Mouse (Mus musculus): ENCODE results near the gene Fbxl15.

The Fbxl15 gene

DNA sequence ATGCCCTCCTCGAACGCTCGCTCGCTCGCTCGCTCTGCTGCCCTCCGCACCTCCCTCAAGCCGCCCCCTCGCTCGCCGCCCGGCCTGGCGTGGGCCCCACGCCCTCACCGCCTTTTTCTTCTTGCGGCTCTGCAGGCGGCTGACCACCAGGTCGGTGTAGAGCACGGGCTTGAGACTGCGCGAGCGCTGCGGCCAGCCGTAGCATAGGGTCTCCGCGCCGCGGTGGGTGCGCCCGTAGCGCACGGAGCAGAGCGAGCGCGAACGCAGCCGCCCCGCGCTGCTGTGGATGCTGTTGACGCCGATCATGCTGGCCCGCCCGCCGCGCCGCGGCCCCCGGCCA lies 10.5 kb upstream of the Fbxl15 start:
- H3K27me3 ChIP-seq (ENCODE audit: insufficient read depth, low read length): peaks cover 92% of the 10 kb centered on the region
- H3K4me3 ChIP-seq (replicated peaks; ENCODE audit: low read length): peak overlapping the region; percentile 79
- no peaks in the 10 kb centered on the region for H3K9me3 ChIP-seq (ENCODE audit: low read length)
- H3K36me3 ChIP-seq (ENCODE audit: insufficient read depth, low read length): no peaks in the 10 kb centered on the region
- TF ChIP-seq POU5F1 (IDR thresholded peaks at IDR 0.05; ENCODE audit: borderline replicate concordance, low read length) (no peak), CTCF (conservative IDR thresholded peaks at IDR 0.05; ENCODE audit: low read length) (no peak), NANOG (IDR thresholded peaks at IDR 0.05; ENCODE audit: borderline replicate concordance, low read length) (no peak)
- H3K4me1 ChIP-seq (replicated peaks; ENCODE audit: low read depth, low read length): peaks cover 62% of the 10 kb centered on the region

DNA sequence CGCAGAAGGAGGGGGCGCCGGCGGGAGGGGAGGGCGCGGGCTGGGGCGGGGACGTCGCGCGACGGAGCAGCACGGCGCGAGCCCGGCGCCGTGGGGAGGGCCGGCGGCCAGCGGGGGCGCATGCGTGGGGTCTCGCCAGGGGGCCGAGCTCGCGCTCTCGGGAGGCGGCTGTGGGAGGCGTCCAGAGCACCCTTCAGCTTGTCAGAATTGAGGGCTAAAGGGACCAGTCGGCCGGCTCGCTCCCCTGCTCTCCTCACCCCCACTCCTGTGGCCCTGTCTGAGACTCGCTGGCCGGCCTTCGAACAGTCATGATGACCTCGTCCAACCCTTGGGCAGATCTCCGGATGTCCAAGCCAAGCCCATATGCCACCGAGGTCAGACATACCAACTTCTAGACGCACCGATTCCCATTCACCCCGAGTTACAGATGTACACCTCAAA lies 9.9 kb upstream of the Fbxl15 start:
- Histone ChIP-seq H3K9me3 (ENCODE audit: low read length) (no peaks in the 10 kb centered on the region), H3K27me3 (ENCODE audit: insufficient read depth, low read length) (peaks cover 92% of the 10 kb centered on the region), H3K36me3 (ENCODE audit: insufficient read depth, low read length) (no peaks in the 10 kb centered on the region), H3K4me3 (replicated peaks; ENCODE audit: low read length) (peak overlapping the region; percentile 79), H3K4me1 (replicated peaks; ENCODE audit: low read depth, low read length) (peaks cover 60% of the 10 kb centered on the region)
- TF ChIP-seq CTCF (conservative IDR thresholded peaks at IDR 0.05; ENCODE audit: low read length) (no peak), POU5F1 (IDR thresholded peaks at IDR 0.05; ENCODE audit: borderline replicate concordance, low read length) (no peak), NANOG (IDR thresholded peaks at IDR 0.05; ENCODE audit: borderline replicate concordance, low read length) (no peak)

GRCm38 (mm10) chr19:46318586-46319378 lies 9.2 kb upstream of the Fbxl15 start:
- TF ChIP-seq NANOG (IDR thresholded peaks at IDR 0.05; ENCODE audit: borderline replicate concordance, low read length): no peak
- no peak for TF ChIP-seq CTCF (conservative IDR thresholded peaks at IDR 0.05; ENCODE audit: low read length)
- TF ChIP-seq POU5F1 (IDR thresholded peaks at IDR 0.05; ENCODE audit: borderline replicate concordance, low read length): no peak
- Histone ChIP-seq H3K27me3 (ENCODE audit: insufficient read depth, low read length) (peaks cover 92% of the 10 kb centered on the region), H3K9me3 (ENCODE audit: low read length) (no peaks in the 10 kb centered on the region), H3K4me3 (replicated peaks; ENCODE audit: low read length) (peak overlapping the region; percentile 30; the same call in 1 of the 2 replicates), H3K36me3 (ENCODE audit: insufficient read depth, low read length) (no peaks in the 10 kb centered on the region), H3K4me1 (replicated peaks; ENCODE audit: low read depth, low read length) (peaks cover 52% of the 10 kb centered on the region)

- Histone ChIP-seq H3K4me1 (replicated peaks; ENCODE audit: low read depth, low read length) (peaks cover 52% of the 10 kb centered on the region), H3K27me3 (ENCODE audit: insufficient read depth, low read length) (peaks cover 94% of the 10 kb centered on the region), H3K36me3 (ENCODE audit: insufficient read depth, low read length) (no peaks in the 10 kb centered on the region), H3K4me3 (replicated peaks; ENCODE audit: low read length) (no peak overlapping the region), H3K9me3 (ENCODE audit: low read length) (no peaks in the 10 kb centered on the region)
- TF ChIP-seq CTCF (conservative IDR thresholded peaks at IDR 0.05; ENCODE audit: low read length): no peak
- TF ChIP-seq NANOG (IDR thresholded peaks at IDR 0.05; ENCODE audit: borderline replicate concordance, low read length): no peak
- TF ChIP-seq POU5F1 (IDR thresholded peaks at IDR 0.05; ENCODE audit: borderline replicate concordance, low read length): no peak
Measured at GRCm38 (mm10) chr19:46320076-46320785, 7.8 kb upstream of the Fbxl15 start.

DNA sequence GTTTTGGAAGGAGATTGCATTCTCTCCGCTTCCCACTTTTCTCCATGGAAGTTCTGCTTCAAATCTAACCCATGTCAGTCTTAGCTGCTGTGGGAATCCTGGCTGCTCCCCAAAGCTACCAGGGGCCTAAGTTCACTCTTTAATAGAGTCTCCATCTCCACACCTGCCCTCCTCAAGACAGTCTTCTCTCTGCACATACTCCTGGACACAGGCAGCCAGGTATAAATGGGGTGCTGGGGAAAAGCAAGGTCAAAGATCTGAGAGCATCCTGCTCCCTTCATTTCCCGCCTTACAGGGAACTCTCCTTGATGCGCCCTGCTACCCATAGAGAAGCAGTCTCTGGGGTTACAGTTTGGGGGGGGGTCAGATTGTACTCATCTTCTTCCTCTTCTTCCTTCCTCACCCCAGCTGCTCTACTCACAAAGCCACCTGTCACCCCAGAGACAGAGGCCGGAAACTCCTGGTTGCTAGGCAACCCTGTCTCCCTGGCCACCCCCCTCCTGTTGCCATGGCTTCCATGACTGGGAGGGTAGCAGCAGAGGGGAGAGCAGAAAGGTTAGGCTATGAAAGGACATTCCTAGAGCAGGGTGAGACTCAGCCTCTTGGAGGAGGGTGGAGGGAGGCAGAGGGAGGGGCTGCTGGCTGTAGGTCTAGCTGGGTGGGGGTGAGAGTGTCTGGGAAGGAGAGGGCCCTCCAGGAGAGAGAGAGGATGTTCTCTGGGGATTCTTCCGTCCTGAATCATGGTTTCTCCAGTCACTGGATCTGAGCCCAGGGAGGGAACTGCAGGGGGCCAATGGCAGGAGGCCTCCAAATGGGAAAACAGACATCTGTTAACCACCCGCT lies 6.7 kb upstream of the Fbxl15 start:
- no peak overlapping the region for H3K4me3 ChIP-seq (replicated peaks; ENCODE audit: low read length)
- H3K27me3 ChIP-seq (ENCODE audit: insufficient read depth, low read length): peaks cover 93% of the 10 kb centered on the region
- H3K4me1 ChIP-seq (replicated peaks; ENCODE audit: low read depth, low read length): peaks cover 58% of the 10 kb centered on the region
- no peak for TF ChIP-seq POU5F1 (IDR thresholded peaks at IDR 0.05; ENCODE audit: borderline replicate concordance, low read length)
- no peak for TF ChIP-seq NANOG (IDR thresholded peaks at IDR 0.05; ENCODE audit: borderline replicate concordance, low read length)
- no peak for TF ChIP-seq CTCF (conservative IDR thresholded peaks at IDR 0.05; ENCODE audit: low read length)
- no peaks in the 10 kb centered on the region for H3K36me3 ChIP-seq (ENCODE audit: insufficient read depth, low read length)
- no peaks in the 10 kb centered on the region for H3K9me3 ChIP-seq (ENCODE audit: low read length)

DNA sequence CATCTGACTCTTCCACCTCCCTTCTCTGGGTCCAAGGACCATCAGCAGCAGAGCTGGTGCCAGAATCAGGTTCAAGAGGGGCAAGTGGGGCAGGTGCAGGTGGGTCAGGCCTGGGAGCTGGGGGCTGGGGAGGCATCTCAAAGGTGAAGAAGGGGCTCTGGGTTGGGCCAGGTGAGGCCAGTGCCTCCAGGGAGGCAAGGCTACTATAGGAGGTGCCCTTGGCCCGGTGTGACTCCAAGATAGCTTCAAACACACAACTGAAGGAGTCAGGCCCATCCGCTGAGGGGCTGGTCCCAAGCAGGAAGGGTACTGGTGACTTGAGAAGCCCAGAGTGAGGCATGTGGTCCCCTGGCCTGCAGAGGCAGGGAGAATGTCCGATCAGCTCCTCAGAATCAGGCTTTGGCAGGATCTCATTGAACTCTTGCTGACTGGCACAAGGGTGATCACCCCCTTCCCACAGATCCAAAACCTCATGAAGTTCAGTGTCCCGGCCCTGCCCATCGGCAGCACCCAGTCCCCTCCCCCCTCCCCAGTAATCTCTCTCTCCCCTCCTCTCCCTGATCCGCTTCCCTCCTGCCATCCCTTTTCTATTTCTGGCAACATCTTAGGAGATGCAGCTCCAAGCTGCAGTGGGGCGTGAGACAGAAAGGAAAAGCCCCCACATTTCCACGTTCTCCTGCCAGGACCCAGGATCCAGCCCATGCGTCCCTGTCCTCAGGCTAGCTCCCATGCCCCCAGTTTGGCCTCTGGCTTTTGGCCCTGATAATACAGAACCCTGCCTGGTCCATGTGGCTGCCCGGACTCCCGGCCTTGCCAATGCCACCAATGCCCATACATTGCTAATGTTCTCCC lies 5.6 kb upstream of the Fbxl15 start:
- no peak for TF ChIP-seq CTCF (conservative IDR thresholded peaks at IDR 0.05; ENCODE audit: low read length)
- no peak for TF ChIP-seq NANOG (IDR thresholded peaks at IDR 0.05; ENCODE audit: borderline replicate concordance, low read length)
- no peak for TF ChIP-seq POU5F1 (IDR thresholded peaks at IDR 0.05; ENCODE audit: borderline replicate concordance, low read length)
- Histone ChIP-seq H3K27me3 (ENCODE audit: insufficient read depth, low read length) (peaks cover 88% of the 10 kb centered on the region), H3K4me1 (replicated peaks; ENCODE audit: low read depth, low read length) (peaks cover 58% of the 10 kb centered on the region), H3K36me3 (ENCODE audit: insufficient read depth, low read length) (no peaks in the 10 kb centered on the region), H3K9me3 (ENCODE audit: low read length) (no peaks in the 10 kb centered on the region), H3K4me3 (replicated peaks; ENCODE audit: low read length) (no peak overlapping the region)

- H3K27me3 ChIP-seq (ENCODE audit: insufficient read depth, low read length): peaks cover 84% of the 10 kb centered on the region
- peaks cover 63% of the 10 kb centered on the region for H3K4me1 ChIP-seq (replicated peaks; ENCODE audit: low read depth, low read length)
- TF ChIP-seq NANOG (IDR thresholded peaks at IDR 0.05; ENCODE audit: borderline replicate concordance, low read length) (no peak), POU5F1 (IDR thresholded peaks at IDR 0.05; ENCODE audit: borderline replicate concordance, low read length) (no peak), CTCF (conservative IDR thresholded peaks at IDR 0.05; ENCODE audit: low read length) (no peak)
- H3K9me3 ChIP-seq (ENCODE audit: low read length): no peaks in the 10 kb centered on the region
- no peak overlapping the region for H3K4me3 ChIP-seq (replicated peaks; ENCODE audit: low read length)
- no peaks in the 10 kb centered on the region for H3K36me3 ChIP-seq (ENCODE audit: insufficient read depth, low read length)
Measured at GRCm38 (mm10) chr19:46322996-46323572, 4.9 kb upstream of the Fbxl15 start.

All from E14TG2a.4 (cell line).